Mouse (Mus musculus): ENCODE data around the gene Lactb. TPM values are rescaled to one million over a fixed set of nuclear protein-coding genes. Genes with fewer than 3 reads are reported as not detected.
A peak's percentile ranks its signal among the peaks of the same experiment; 100 is the strongest.

Gene Lactb
- total and polyA plus RNA-seq, 3 experiments = 14.6 to 29.4 (median 23.7) TPM

GRCm38 (mm10) chr9:66919981-66920380, 55.3 kb downstream of the Lactb start:
- Histone ChIP-seq H3K4me1 (ENCODE audit: control insufficient read depth in 1 of 2, insufficient read depth in 2 of 2) (peaks cover 14 to 35% of the 10 kb centered on the region in 2 experiments), H3K9ac (ENCODE audit: insufficient read depth, low read depth) (peak overlapping the region; percentile 58), H3K79me2 (replicated peaks; ENCODE audit: control insufficient read depth, extremely low read depth, insufficient read depth, poor library complexity, severe bottlenecking) (peaks cover 39% of the 10 kb centered on the region), H3K4me2 (ENCODE audit: insufficient read depth, low read depth, poor library complexity, severe bottlenecking) (peak overlapping the region; percentile 97), H3K4me3 (replicated peaks in 1 of 3; ENCODE audit: low read depth in 2 of 3, low read length in 2 of 3, poor library complexity in 1 of 3) (peak overlapping the region; percentile 54 to 97 (median 66)), H3K27me3 (replicated peaks) (peaks cover 3% of the 10 kb centered on the region), H3K27ac (ENCODE audit: insufficient read depth, low read depth) (no peak overlapping the region), H3K9me3 (replicated peaks; ENCODE audit: low read length) (peaks cover 3% of the 10 kb centered on the region), H3K36me3 (replicated peaks in 1 of 2; ENCODE audit: control insufficient read depth in 1 of 2, insufficient read depth in 1 of 2, low read length in 1 of 2) (peaks cover 0 to 6% of the 10 kb centered on the region in 2 experiments)
- TF ChIP-seq POLR2A (IDR thresholded peaks at IDR 0.05; ENCODE audit: low read depth, low read length) (no peak), GABPA (IDR thresholded peaks at IDR 0.05; ENCODE audit: insufficient replicate concordance, low read depth, low read length) (no peak)
- dilution Hi-C loops (cut with MboI; ENCODE audit: extremely low pct_ligation_motif_present, extremely low pct_unique_long_range_greater_than_20kb, low sequenced_read_pairs) (no loop called here), in situ Hi-C loops (cut with MboI; ENCODE audit: low pct_ligation_motif_present, low pct_unique_long_range_greater_than_20kb, low sequenced_read_pairs) (no loop called here)
- no peak for DNase-seq (ENCODE audit: extremely low read depth)

GRCm38 (mm10) chr9:66919382-66919971, 55.8 kb downstream of the Lactb start, which contains the start of gene Rab8b:
Rab8b (minus strand) TSS chr9:66919687.
- H3K27me3 ChIP-seq (replicated peaks) = peaks cover 3% of the 10 kb centered on the region
- H3K36me3 ChIP-seq (replicated peaks in 1 of 2; ENCODE audit: control insufficient read depth in 1 of 2, insufficient read depth in 1 of 2, low read length in 1 of 2) = peaks cover 0 to 8% of the 10 kb centered on the region in 2 experiments
- peaks cover 3% of the 10 kb centered on the region for H3K9me3 ChIP-seq (replicated peaks; ENCODE audit: low read length)
- peak; percentile 96 for DNase-seq (ENCODE audit: extremely low read depth)
- peak within 1 kb of the TSS; percentile 97 for H3K4me2 ChIP-seq (ENCODE audit: insufficient read depth, low read depth, poor library complexity, severe bottlenecking)
- H3K9ac ChIP-seq (ENCODE audit: insufficient read depth, low read depth) = peak within 1 kb of the TSS; percentile 78
- in situ Hi-C loops (cut with MboI; ENCODE audit: low pct_ligation_motif_present, low pct_unique_long_range_greater_than_20kb, low sequenced_read_pairs) (no loop called here), dilution Hi-C loops (cut with MboI; ENCODE audit: extremely low pct_ligation_motif_present, extremely low pct_unique_long_range_greater_than_20kb, low sequenced_read_pairs) (no loop called here)
- H3K27ac ChIP-seq (ENCODE audit: insufficient read depth, low read depth) = peak within 1 kb of the TSS; percentile 66
- peak within 1 kb of the TSS; percentile 67 to 97 (median 94) for H3K4me3 ChIP-seq (replicated peaks in 1 of 3; ENCODE audit: low read depth in 2 of 3, low read length in 2 of 3, poor library complexity in 1 of 3)
- H3K79me2 ChIP-seq (replicated peaks; ENCODE audit: control insufficient read depth, extremely low read depth, insufficient read depth, poor library complexity, severe bottlenecking) = peaks cover 40% of the 10 kb centered on the region
- peaks cover 14 to 40% of the 10 kb centered on the region in 2 experiments for H3K4me1 ChIP-seq (ENCODE audit: control insufficient read depth in 1 of 2, insufficient read depth in 2 of 2)
- TF ChIP-seq CHD1 (IDR thresholded peaks at IDR 0.05; ENCODE audit: low read depth, low read length) (peak; percentile 79; the same call in 1 of the 2 replicates), USF1 (IDR thresholded peaks at IDR 0.05; ENCODE audit: low read depth, low read length) (no peak), CHD2 (IDR thresholded peaks at IDR 0.05; ENCODE audit: low read length) (peak; percentile 52; the same call in 1 of the 2 replicates), ZNF384 (IDR thresholded peaks at IDR 0.05; ENCODE audit: low read depth, low read length) (no peak; the same call in 1 of the 2 replicates), KAT2A (IDR thresholded peaks at IDR 0.05; ENCODE audit: insufficient replicate concordance, low read length) (peak; percentile 96), SMC3 (IDR thresholded peaks at IDR 0.05; ENCODE audit: low read depth, low read length) (peak; percentile 7; the same call in 1 of the 2 replicates), EP300 (IDR thresholded peaks at IDR 0.05; ENCODE audit: low read length) (0 out of 2 replicates have a peak, but pooled peaks have one; percentile 16), MAZ (IDR thresholded peaks at IDR 0.05; ENCODE audit: low read depth, low read length) (peak; percentile 87), ETS1 (conservative IDR thresholded peaks at IDR 0.05; ENCODE audit: low read depth, low read length) (no peak), IRF4 (IDR thresholded peaks at IDR 0.05; ENCODE audit: low read depth, low read length) (peak; percentile 43; the same call in 1 of the 2 replicates), MEF2A (IDR thresholded peaks at IDR 0.05; ENCODE audit: borderline replicate concordance, low read depth, low read length) (peak; percentile 44; the same call in 1 of the 2 replicates), SIN3A (IDR thresholded peaks at IDR 0.05; ENCODE audit: low read length) (no peak; the same call in none of the 2 replicates), CTCF (conservative IDR thresholded peaks at IDR 0.05 in 1 of 2, IDR thresholded peaks at IDR 0.05 in 1 of 2; ENCODE audit: low read depth in 2 of 2, low read length in 2 of 2) (no peak), UBTF (IDR thresholded peaks at IDR 0.05; ENCODE audit: low read depth, low read length) (peak; percentile 36; the same call in 1 of the 2 replicates), NELFE (IDR thresholded peaks at IDR 0.05; ENCODE audit: low read depth, low read length) (peak; percentile 82), ZC3H11A (IDR thresholded peaks at IDR 0.05; ENCODE audit: low read depth, low read length) (no peak), JUND (conservative IDR thresholded peaks at IDR 0.05; ENCODE audit: low read depth, low read length) (no peak), E2F4 (IDR thresholded peaks at IDR 0.05; ENCODE audit: insufficient replicate concordance, low read depth, low read length) (0 out of 2 replicates have a peak, but pooled peaks have one; percentile 45), RAD21 (IDR thresholded peaks at IDR 0.05; ENCODE audit: low read depth, low read length) (no peak), NRF1 (IDR thresholded peaks at IDR 0.05; ENCODE audit: low read depth, low read length) (0 out of 2 replicates have a peak, but pooled peaks have one; percentile 45), MXI1 (IDR thresholded peaks at IDR 0.05; ENCODE audit: low read depth, low read length) (peak; percentile 87), POLR2AphosphoS2 (IDR thresholded peaks at IDR 0.05; ENCODE audit: low read depth, low read length) (no peak), ZKSCAN1 (IDR thresholded peaks at IDR 0.05; ENCODE audit: borderline replicate concordance, low read depth, low read length) (no peak), MAX (IDR thresholded peaks at IDR 0.05; ENCODE audit: low read length) (peak; percentile 63; the same call in 1 of the 2 replicates), USF2 (conservative IDR thresholded peaks at IDR 0.05; ENCODE audit: low read depth, low read length) (no peak), BHLHE40 (IDR thresholded peaks at IDR 0.05; ENCODE audit: low read depth, low read length) (0 out of 2 replicates have a peak, but pooled peaks have one; percentile 31), HCFC1 (IDR thresholded peaks at IDR 0.05; ENCODE audit: low read depth, low read length) (peak; percentile 100), GABPA (IDR thresholded peaks at IDR 0.05; ENCODE audit: insufficient replicate concordance, low read depth, low read length) (peak; percentile 54; the same call in 1 of the 2 replicates), TBP (conservative IDR thresholded peaks at IDR 0.05; ENCODE audit: low read depth, low read length) (0 out of 2 replicates have a peak, but pooled peaks have one; percentile 41), TCF12 (IDR thresholded peaks at IDR 0.05; ENCODE audit: low read depth, low read length) (peak; percentile 52), POLR2A (IDR thresholded peaks at IDR 0.05; ENCODE audit: low read depth, low read length) (peak; percentile 88)

All from CH12.LX (cell line).